Mouse (Mus musculus): ENCODE measurements around the gene Lce1h. TPM values are rescaled to one million over a fixed set of nuclear protein-coding genes. Genes with fewer than 3 reads are reported as not detected.

Gene Lce1h
- polyA plus RNA-seq, 1 experiment from 2014 or later, result not detected

DNA sequence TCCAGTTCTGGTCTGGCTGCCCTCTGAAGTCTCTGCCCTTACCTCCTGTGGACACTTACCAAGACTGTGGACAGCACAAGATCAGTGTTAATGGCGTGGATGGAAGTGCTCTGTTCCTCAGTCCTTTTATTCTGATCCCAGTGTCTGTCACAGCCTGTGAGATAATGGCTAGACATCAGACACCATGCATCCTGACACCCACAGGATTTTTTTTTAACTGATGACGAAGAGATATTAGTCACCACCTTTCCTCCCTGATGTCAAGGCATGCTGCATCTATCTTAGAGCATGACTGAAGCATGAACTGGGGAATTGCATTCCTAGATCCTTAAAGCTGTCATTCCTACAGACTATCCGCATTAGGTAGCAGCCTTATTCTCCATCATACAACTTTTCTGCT, 44.6 kb downstream of the Lce1h start, which contains the start of gene Lce1f:
Gene Lce1f, minus strand, starts transcription at position 101 of the 400 bp plus-strand sequence.
- H3K4me2 ChIP-seq (ENCODE audit: low read depth, low read length), result no peak within 1 kb of the TSS
- ATAC-seq (replicated peaks; ENCODE audit: extremely low read depth, insufficient read depth, low FRiP score), result no peak
- no peak within 1 kb of the TSS for H3K27ac ChIP-seq (ENCODE audit: low read length)
- H3K4me1 ChIP-seq (ENCODE audit: control insufficient read depth, insufficient read depth, low read length), result no peaks in the 10 kb centered on the region
- H3K4me3 ChIP-seq (ENCODE audit: low read length), result no peak within 1 kb of the TSS
- no peaks in the 10 kb centered on the region for H3K27me3 ChIP-seq (ENCODE audit: control insufficient read depth, insufficient read depth, low read length)
- no peaks in the 10 kb centered on the region for H3K36me3 ChIP-seq (ENCODE audit: control insufficient read depth, insufficient read depth)
- H3K9me3 ChIP-seq (replicated peaks; ENCODE audit: control insufficient read depth, low read length), result no peaks in the 10 kb centered on the region
- no peak within 1 kb of the TSS for H3K9ac ChIP-seq (ENCODE audit: low read length)
- WGBS, result 58% methylated on average over 3 of the region's 3 CpGs

DNA sequence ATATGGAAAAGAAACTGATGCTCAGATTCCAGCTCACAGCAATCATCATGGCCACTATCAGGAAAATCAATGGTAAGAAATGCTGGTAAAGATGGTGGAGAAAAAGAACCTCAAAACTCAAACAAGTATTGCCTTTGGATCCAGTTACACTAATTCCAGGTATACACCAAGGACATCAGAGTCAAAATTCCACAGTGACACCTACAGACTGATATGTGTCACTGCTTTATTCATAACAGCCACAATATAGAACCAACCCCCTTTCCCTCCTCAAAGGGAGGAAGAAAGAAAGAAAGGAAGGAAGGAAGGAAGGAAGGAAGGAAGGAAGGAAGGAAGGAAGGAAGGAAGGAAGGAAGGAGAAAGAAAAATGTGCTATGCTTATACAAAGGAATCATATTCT, 49.7 kb downstream of the Lce1h start:
- Histone ChIP-seq H3K4me1 (ENCODE audit: control insufficient read depth, insufficient read depth, low read length) (no peaks in the 10 kb centered on the region), H3K9me3 (replicated peaks; ENCODE audit: control insufficient read depth, low read length) (no peaks in the 10 kb centered on the region), H3K36me3 (ENCODE audit: control insufficient read depth, insufficient read depth) (no peaks in the 10 kb centered on the region), H3K27ac (ENCODE audit: low read length) (no peak overlapping the region), H3K4me2 (ENCODE audit: low read depth, low read length) (no peak overlapping the region), H3K9ac (ENCODE audit: low read length) (no peak overlapping the region), H3K27me3 (ENCODE audit: control insufficient read depth, insufficient read depth, low read length) (no peaks in the 10 kb centered on the region), H3K4me3 (ENCODE audit: low read length) (no peak overlapping the region)
- ATAC-seq (replicated peaks; ENCODE audit: extremely low read depth, insufficient read depth, low FRiP score), result no peak

Other genes with a start within 250 kb of the Lce1h start
- not detected in 2 replicates for gene 2310046K23Rik, start 230.6 kb downstream of the Lce1h start, polyA plus RNA-seq (2015; fragmentation: Nextera tagmentation; extraction: Ambion mirVana)
- 0.14 TPM in 1 of 2 replicates, not detected in the other for gene Ivl, start 191.3 kb downstream of the Lce1h start, polyA plus RNA-seq (2015; fragmentation: Nextera tagmentation; extraction: Ambion mirVana)
- gene Smcp, start 176.1 kb downstream of the Lce1h start, polyA plus RNA-seq (2015; fragmentation: Nextera tagmentation; extraction: Ambion mirVana), result not detected in 2 replicates
- gene 2210017I01Rik, start 157.6 kb downstream of the Lce1h start, polyA plus RNA-seq (2015; fragmentation: Nextera tagmentation; extraction: Ambion mirVana), result not detected in 2 replicates
- not detected in 2 replicates for gene Lce6a, start 143.4 kb downstream of the Lce1h start, polyA plus RNA-seq (2015; fragmentation: Nextera tagmentation; extraction: Ambion mirVana)
- not detected in 2 replicates for gene Lce1a1, start 116.8 kb downstream of the Lce1h start, polyA plus RNA-seq (2015; fragmentation: Nextera tagmentation; extraction: Ambion mirVana)
- not detected in 2 replicates for gene Lce1b, start 108.1 kb downstream of the Lce1h start, polyA plus RNA-seq (2015; fragmentation: Nextera tagmentation; extraction: Ambion mirVana)
- gene Lce1a2, start 94.8 kb downstream of the Lce1h start, polyA plus RNA-seq (2015; fragmentation: Nextera tagmentation; extraction: Ambion mirVana), result not detected in 2 replicates
- gene Lce1c, start 85.8 kb downstream of the Lce1h start, polyA plus RNA-seq (2015; fragmentation: Nextera tagmentation; extraction: Ambion mirVana), result not detected in 2 replicates
- gene Lce1d, start 77.9 kb downstream of the Lce1h start, polyA plus RNA-seq (2015; fragmentation: Nextera tagmentation; extraction: Ambion mirVana), result not detected in 2 replicates
- gene Lce1e, start 56.0 kb downstream of the Lce1h start, polyA plus RNA-seq (2015; fragmentation: Nextera tagmentation; extraction: Ambion mirVana), result not detected in 2 replicates
- not detected in 2 replicates for gene Lce1f, start 44.7 kb downstream of the Lce1h start, polyA plus RNA-seq (2015; fragmentation: Nextera tagmentation; extraction: Ambion mirVana)
- gene Gm38119, start 26.0 kb downstream of the Lce1h start, polyA plus RNA-seq (2015; fragmentation: Nextera tagmentation; extraction: Ambion mirVana), result not detected in 2 replicates
- gene Lce1g, start 12.7 kb downstream of the Lce1h start, polyA plus RNA-seq (2015; fragmentation: Nextera tagmentation; extraction: Ambion mirVana), result 0.16 TPM in 1 of 2 replicates, not detected in the other
- not detected in 2 replicates for gene Lce1i, start 13.8 kb upstream of the Lce1h start, polyA plus RNA-seq (2015; fragmentation: Nextera tagmentation; extraction: Ambion mirVana)
- gene Lce1j, start 25.4 kb upstream of the Lce1h start, polyA plus RNA-seq (2015; fragmentation: Nextera tagmentation; extraction: Ambion mirVana), result not detected in 2 replicates
- gene Lce1k, start 42.8 kb upstream of the Lce1h start, polyA plus RNA-seq (2015; fragmentation: Nextera tagmentation; extraction: Ambion mirVana), result not detected in 2 replicates
- gene Kprp, start 62.2 kb upstream of the Lce1h start, polyA plus RNA-seq (2015; fragmentation: Nextera tagmentation; extraction: Ambion mirVana), result 0.08 TPM in 1 of 2 replicates, not detected in the other
- gene Lce1l, start 86.2 kb upstream of the Lce1h start, polyA plus RNA-seq (2015; fragmentation: Nextera tagmentation; extraction: Ambion mirVana), result not detected in 2 replicates
- not detected in 2 replicates for gene 2310050C09Rik, start 105.2 kb upstream of the Lce1h start, polyA plus RNA-seq (2015; fragmentation: Nextera tagmentation; extraction: Ambion mirVana)
- not detected in 2 replicates for gene Lce3a, start 161.2 kb upstream of the Lce1h start, polyA plus RNA-seq (2015; fragmentation: Nextera tagmentation; extraction: Ambion mirVana)
- gene Lce3b, start 167.9 kb upstream of the Lce1h start, polyA plus RNA-seq (2015; fragmentation: Nextera tagmentation; extraction: Ambion mirVana), result not detected in 2 replicates
- not detected in 2 replicates for gene Lce3c, start 179.4 kb upstream of the Lce1h start, polyA plus RNA-seq (2015; fragmentation: Nextera tagmentation; extraction: Ambion mirVana)
- gene Lce3d, start 192.3 kb upstream of the Lce1h start, polyA plus RNA-seq (2015; fragmentation: Nextera tagmentation; extraction: Ambion mirVana), result not detected in 2 replicates
- gene Lce3e, start 202.0 kb upstream of the Lce1h start, polyA plus RNA-seq (2015; fragmentation: Nextera tagmentation; extraction: Ambion mirVana), result not detected in 2 replicates
- gene Lce3f, start 227.2 kb upstream of the Lce1h start, polyA plus RNA-seq (2015; fragmentation: Nextera tagmentation; extraction: Ambion mirVana), result not detected in 2 replicates